8 mouse cellular contexts compared by ENCODE assay signal in the genomic region with DNA sequence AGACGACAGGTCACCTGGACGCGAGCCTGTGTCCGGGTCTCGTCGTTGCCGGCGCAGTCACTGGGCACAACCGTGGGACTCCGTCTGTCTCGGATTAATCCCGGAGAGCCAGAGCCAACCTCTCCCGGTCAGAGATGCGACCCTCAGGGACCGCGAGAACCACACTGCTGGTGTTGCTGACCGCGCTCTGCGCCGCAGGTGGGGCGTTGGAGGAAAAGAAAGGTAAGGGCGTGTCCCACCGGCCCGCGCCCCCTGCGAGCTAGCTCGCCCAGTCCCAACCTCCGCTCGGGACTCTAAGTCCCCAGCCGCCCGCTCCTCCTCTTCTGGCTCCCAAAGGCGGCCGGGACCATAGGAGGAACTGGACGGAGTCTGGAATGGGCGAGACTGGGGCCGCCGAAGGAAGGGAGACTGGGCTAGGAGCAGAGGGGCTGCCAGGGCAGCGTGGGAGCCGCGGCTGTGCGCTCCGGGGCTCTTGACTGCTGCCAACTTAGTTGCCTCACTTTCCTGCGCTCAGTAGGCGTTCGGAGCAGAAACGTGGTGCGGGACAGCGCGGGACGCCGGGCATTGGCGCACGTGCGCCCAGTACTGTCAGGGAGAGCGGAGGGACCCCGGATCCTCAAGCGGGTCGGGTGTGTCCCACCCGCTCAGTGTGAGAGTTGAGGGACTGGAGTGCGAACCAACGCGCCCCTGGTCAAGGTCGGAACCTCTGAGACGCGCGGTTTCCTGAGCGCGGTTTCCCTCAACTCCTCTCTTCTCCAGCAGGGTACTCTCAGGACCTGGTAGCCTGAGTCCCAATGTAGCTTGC. TPM values are rescaled to one million over a fixed set of nuclear protein-coding genes. Genes with fewer than 3 reads are reported as not detected.
DNase-seq lines count a peak whose midpoint lies in the region; ATAC-seq lines count a peak whose summit lies in the region.

No protein-coding gene starts in this region.

- peak; percentile 78 for ATAC-seq in kidney, embryonic 14.5 days (ENCODE audit: low FRiP score, low TSS enrichment)
- peak; percentile 76 for ATAC-seq in stomach, embryonic 15.5 days (ENCODE audit: insufficient read depth, low FRiP score, low read depth)
- no peak for ATAC-seq in activated CD4-positive, CD25-positive, alpha-beta regulatory T cell, adult 4 months

- DNase-seq in cerebellum, postnatal 14 days, result peak; percentile 35 to 69
- no peak for DNase-seq in cerebellum, adult 11-12 months
- peak; percentile 71 for DNase-seq in ZHBTc4 (ENCODE audit: low read depth, low spot score)
- DNase-seq in gastrocnemius, postnatal 25 days, result peak; percentile 30
- peak; percentile 40 for DNase-seq in lung, postnatal 14 days

- H3K9me3 ChIP-seq in kidney, embryonic 14.5 days (ENCODE audit: control insufficient read depth, low read length), result no peaks in the 10 kb centered on the region
- no peaks in the 10 kb centered on the region for H3K9me3 ChIP-seq in stomach, embryonic 15.5 days

- peak overlapping the region; percentile 69 for H3K4me3 ChIP-seq in kidney, embryonic 14.5 days (ENCODE audit: low read length)
- peak overlapping the region; percentile 82 for H3K4me3 ChIP-seq in stomach, embryonic 15.5 days (replicated peaks)

- H3K4me1 ChIP-seq in kidney, embryonic 14.5 days (ENCODE audit: control insufficient read depth, insufficient read depth, low read length), result 0 out of 2 replicates have a peak, but pooled peaks cover 4% of the 10 kb centered on the region
- H3K4me1 ChIP-seq in stomach, embryonic 15.5 days, result peaks cover 6% of the 10 kb centered on the region; the same call in 1 of the 2 replicates

- under 1% methylated on average over 67 of the region's 68 CpGs for WGBS in kidney, embryonic 14.5 days
- WGBS in stomach, embryonic 15.5 days, result under 1% methylated on average over 68 of the region's 68 CpGs

- H3K36me3 ChIP-seq in kidney, embryonic 14.5 days (ENCODE audit: control insufficient read depth, insufficient read depth, low read length), result no peaks in the 10 kb centered on the region
- no peaks in the 10 kb centered on the region for H3K36me3 ChIP-seq in stomach, embryonic 15.5 days

- H3K27ac ChIP-seq in kidney, embryonic 14.5 days (ENCODE audit: low read depth, low read length), result no peak overlapping the region
- H3K27ac ChIP-seq in stomach, embryonic 15.5 days, result peak overlapping the region; percentile 68

- H3K4me2 ChIP-seq in kidney, embryonic 14.5 days (replicated peaks; ENCODE audit: low read depth, low read length), result peak overlapping the region; percentile 93
- H3K4me2 ChIP-seq in stomach, embryonic 15.5 days, result peak overlapping the region; percentile 87

- peaks cover 6% of the 10 kb centered on the region for H3K27me3 ChIP-seq in kidney, embryonic 14.5 days (ENCODE audit: control insufficient read depth, insufficient read depth, low read length)
- no peaks in the 10 kb centered on the region for H3K27me3 ChIP-seq in stomach, embryonic 15.5 days (replicated peaks)

- peak overlapping the region; percentile 64 for H3K9ac ChIP-seq in kidney, embryonic 14.5 days (ENCODE audit: low read depth, low read length)
- peak overlapping the region; percentile 84 for H3K9ac ChIP-seq in stomach, embryonic 15.5 days

RNA-seq across cellular contexts. Expression of a gene that starts 0.5 kb away (rescaled TPM):
- total RNA-seq in gastrocnemius, postnatal 25 days (2021), result 10 to 100 TPM; 13.9 to 14.3 TPM
- polyA plus RNA-seq in kidney, embryonic 14.5 days (2014; fragmentation: Nextera tagmentation; extraction: Ambion mirVana), result 5.7 and 6.0 TPM in 2 replicates
- polyA plus RNA-seq in stomach, embryonic 15.5 days (2015; fragmentation: Nextera tagmentation; extraction: Ambion mirVana), result 11.6 and 18.5 TPM in 2 replicates
- under 1 TPM in 1 of 2 experiments, not detected in 1; 0.13 TPM for polyA plus RNA-seq in activated CD4-positive, CD25-positive, alpha-beta regulatory T cell, adult 4 months (2017; shearing (Covaris generic))
